Mouse (Mus musculus) embryo, embryonic 10 days (tissue): ENCODE measurements around the gene Sprr2b.
"Not testable (repeated sequence)": the region's sequence is repeated elsewhere in the genome, so short reads cannot be mapped to it uniquely, and the experiment has no call there.

Experiments
- DNase-seq: peaks from one replicate; pipeline ENCODE4 v3.0.0-alpha.2; 2015; ENCODE audit warnings: low spot score

The Sprr2b gene

DNA sequence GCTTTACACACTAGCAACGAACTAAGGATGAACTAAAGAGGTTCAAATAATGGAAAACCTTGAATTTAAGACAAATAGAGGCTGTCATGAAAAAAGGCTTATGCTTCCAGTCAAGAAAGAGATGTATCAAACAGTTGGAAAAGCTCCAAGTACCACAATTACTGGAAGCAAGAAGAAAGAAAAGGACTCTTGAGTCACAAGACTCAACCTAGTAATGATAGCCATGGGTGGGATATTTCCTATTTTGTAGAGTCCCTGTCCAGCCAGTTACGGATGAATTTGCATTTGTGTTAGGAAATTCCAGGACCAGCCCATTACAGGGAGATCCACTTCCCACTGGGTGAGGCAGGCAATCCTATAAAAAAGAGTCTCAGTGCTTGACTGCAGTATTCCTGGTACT is at the start of gene Sprr2b:
Gene Sprr2b, plus strand, starts transcription at position 301 of the 400 bp plus-strand sequence.
- DNase-seq, result no peak

- DNase-seq, result not testable (repeated sequence)
These were observed 44.9 kb upstream of the Sprr2b start for GRCm38 (mm10) chr3:92271414-92271985.

- DNase-seq, result not testable (repeated sequence)
These were observed 42.9 kb upstream of the Sprr2b start for GRCm38 (mm10) chr3:92273504-92273903.

GRCm38 (mm10) chr3:92274018-92274417 is 42.4 kb upstream of the Sprr2b start:
- DNase-seq, result not testable (repeated sequence)

DNA sequence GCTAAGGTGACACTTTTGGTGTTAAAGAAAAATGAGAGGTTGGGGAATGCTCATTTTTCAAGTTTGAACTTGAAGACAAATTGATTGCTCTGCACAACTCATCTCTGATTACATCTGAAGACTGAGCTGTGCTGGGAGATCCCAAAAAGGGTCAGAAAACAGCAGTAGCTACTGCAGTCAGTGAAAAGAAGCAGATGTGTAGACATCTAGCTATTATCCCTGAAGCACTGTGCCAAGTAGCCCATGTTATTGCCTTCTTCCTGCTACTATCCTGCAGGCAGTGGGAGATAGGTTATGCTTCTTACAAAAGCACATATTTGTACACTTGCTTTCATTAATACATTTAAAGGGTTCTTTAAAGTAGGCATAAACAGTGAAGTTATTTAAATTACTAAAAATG is 36.8 kb upstream of the Sprr2b start:
- DNase-seq, result not testable (repeated sequence)

DNA sequence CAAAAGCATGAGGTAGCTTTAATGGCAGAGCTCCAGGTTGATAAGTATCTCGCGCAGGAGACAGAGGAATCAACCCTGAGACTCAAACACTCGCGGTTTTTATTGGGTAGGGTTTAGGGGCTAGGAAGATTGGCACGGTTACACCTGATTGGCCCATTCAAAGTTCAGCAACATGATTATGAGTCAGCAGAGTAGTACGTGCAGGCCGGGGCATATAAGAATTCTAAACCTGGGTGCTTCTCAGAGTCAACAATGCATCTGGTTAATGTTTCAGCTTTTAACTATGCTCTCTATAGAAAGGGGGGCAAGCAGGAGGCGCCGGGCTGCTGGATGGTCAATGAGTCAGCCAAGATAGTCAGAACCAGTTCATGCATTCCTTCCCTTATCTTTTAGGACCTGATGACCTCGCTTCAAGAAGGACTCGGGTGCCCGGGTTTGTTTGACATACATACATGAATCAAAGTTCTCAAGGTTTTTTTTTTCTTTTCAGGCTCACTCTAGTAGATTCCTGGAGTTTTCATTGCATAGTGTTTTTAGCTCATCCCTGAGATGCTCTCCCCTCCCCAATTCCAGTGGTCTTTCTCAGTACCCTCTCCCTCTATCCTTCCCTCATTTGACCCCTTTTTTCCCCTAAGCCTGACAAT is 35.3 kb upstream of the Sprr2b start:
- DNase-seq, result not testable (repeated sequence)

GRCm38 (mm10) chr3:92285101-92285500 is 31.3 kb upstream of the Sprr2b start, which contains the start of gene Sprr2a3:
TSS of gene Sprr2a3 (plus strand) at chr3:92285417.
- not testable (repeated sequence) for DNase-seq

GRCm38 (mm10) chr3:92288489-92288888 is 27.9 kb upstream of the Sprr2b start:
- DNase-seq, result not testable (repeated sequence)

GRCm38 (mm10) chr3:92307406-92307805 is 9.0 kb upstream of the Sprr2b start:
- DNase-seq, result no peak

- no peak for DNase-seq
These were observed 964 bp downstream of the Sprr2b start for GRCm38 (mm10) chr3:92317384-92317783.

- DNase-seq, result no peak
These were observed 19.9 kb downstream of the Sprr2b start for GRCm38 (mm10) chr3:92336278-92336677.

DNA sequence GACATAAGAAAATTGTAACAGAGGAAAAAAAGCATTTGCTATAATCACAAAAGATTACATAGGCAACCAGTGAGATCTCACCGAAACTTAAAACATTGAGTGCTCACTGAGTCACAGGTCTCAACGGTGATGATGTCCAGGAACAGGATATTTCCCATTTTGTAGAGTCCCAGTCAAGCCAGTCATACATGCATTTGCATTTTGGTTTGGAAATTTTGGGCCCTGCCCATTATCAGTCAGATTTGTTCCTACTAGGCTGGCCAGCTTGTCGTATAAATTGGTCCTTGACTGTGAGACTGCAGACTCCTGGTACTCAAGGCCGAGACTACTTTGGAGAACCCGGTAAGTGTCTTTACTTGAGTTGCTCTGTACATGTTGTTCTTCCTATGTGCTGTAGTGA is 22.4 kb downstream of the Sprr2b start, which contains the start of gene Sprr2d:
Gene Sprr2d, plus strand, starts transcription at position 301 of the 400 bp plus-strand sequence.
- no peak for DNase-seq

- no peak for DNase-seq
These were observed 35.4 kb downstream of the Sprr2b start, which contains the start of gene Sprr2e for GRCm38 (mm10) chr3:92351843-92352242. TSS of gene Sprr2e (plus strand) at chr3:92352143.

GRCm38 (mm10) chr3:92361619-92362018 is 45.2 kb downstream of the Sprr2b start:
- no peak for DNase-seq

GRCm38 (mm10) chr3:92364887-92365286 is 48.5 kb downstream of the Sprr2b start, which contains the start of gene Sprr2f:
TSS of gene Sprr2f (plus strand) at chr3:92365187.
- no peak for DNase-seq
